Mouse (Mus musculus): ENCODE measurements around the gene Sun2. TPM values are rescaled to one million over a fixed set of nuclear protein-coding genes. Genes with fewer than 3 reads are reported as not detected.

Sun2 gene
- total RNA-seq, 4 experiments from 2014 or later, result 76.6 to 84.7 (median 80.3) TPM

DNA sequence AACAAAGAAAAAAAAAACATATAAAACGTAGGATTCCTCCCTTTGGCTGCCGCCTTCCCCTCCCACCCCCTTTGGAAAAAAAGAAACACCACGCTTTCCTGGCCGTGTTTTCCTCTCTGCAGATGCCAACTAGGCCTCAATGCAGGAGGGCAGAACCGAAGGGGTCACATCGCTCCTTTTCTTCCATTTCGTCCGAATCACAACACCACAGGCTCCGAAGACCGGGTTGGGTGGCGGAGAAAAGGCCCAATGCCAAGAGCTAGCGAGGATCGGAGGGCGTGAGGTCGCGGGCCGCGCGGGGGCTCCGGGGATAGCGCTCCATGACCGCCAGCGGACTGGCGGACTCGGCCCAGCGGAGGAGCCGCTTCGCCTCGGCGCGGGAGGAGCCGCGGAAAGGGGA, 55.2 kb downstream of the Sun2 start:
- peak in 1 of 2 experiments; percentile 47 for DNase-seq (ENCODE audit: low spot score in 2 of 2)

DNA sequence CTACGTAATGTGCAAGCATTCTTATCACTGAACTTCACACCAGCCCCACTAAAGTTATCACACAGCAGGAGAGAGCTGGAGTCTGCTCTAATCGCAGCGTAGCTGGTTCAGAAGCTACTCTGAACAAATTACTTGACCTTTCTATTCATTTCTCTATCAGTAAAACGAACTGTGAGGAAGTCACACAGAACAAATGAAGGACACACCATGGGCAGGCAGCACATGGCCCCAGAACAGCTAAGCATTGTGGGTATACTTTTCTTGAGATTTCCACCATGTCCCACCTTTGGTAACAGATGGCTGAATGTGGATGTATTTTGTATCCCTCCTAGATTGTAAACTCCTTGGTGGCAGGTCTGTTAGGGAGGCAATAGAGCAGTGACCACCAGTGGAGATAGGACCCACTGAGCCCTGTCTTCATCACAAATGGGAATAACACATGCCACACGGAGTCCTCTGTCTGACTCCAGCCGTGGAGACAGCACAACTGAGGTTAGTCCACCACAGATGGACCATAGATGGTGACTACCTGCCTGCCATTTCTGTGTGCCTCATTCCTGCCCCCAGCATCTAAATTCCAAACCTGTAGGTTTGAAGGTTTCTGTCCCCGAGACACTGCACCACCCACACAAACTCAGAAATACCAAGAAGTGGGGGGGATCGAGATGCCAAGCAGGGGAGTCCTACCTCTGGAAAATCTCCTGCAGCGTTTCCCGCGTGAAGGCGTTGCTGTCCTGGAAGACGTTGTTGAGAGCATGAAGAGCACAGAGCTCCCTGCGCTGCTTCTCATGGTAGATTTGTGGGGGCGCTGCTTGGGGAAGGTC, 56.1 kb downstream of the Sun2 start:
- no peak for DNase-seq (ENCODE audit: low spot score in 2 of 2)

DNA sequence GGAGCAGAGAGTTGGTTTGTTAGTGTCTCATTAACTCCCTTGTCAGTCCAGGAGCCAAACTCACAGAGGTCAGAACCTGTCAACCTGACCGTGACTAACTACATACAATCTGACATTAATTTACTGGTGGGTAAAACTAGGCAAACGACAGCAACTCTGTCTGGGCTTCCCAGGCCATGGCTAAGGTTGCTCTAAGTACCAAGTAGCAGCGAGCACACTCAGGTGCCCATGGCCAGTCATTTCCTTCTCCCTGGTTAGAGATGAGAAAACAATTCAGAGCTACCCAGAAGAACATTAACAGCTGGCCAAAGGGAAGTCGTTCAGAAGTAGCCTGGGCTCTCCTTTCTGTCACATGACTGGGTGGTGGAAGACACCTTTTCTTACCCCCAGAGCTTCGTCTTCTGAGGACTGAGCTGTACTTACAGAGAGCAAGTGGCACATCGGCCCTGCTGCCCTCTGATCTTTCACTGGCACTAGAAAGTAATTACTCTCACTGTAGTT, 57.1 kb downstream of the Sun2 start:
- DNase-seq (ENCODE audit: low spot score in 2 of 2), result no peak

GRCm38 (mm10) chr15:79684616-79685015, 57.7 kb downstream of the Sun2 start:
- DNase-seq (ENCODE audit: low spot score in 2 of 2), result no peak

DNA sequence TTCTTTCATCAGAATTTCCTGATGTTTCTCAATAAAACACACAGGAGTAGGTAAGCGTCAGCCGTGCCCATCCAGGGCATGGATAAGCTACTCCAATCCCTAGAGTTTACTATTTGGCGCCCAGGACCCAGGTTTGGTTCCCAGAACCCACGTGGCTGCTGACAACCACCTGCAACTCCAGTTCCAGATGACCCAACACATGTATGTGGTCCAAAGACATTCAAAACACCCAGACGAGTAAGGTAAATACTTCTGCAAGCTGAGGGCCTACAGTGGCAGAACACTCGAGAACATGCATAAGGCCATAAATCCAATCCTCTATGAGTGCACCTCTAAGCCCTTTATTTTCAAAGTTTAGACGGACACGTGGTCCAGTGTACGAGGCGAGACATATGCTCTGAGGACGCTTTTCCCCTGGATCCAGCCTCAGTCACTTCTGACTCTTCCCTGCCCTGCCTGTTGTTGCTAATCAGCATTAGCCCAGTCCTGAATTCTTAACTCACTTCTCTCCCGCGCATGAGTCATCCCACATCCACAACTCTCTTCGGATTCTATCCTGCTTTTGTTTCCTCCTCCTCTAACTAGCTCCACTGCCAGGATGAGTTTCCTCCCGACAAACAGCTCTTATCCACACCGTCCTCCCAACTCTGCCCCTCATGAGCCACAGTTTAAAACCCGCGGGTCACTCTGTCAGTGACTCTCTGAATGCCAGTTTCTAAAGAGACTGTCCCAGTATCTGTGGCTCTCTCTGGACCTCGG, 58.5 kb downstream of the Sun2 start:
- no peak for DNase-seq (ENCODE audit: low spot score in 2 of 2)

GRCm38 (mm10) chr15:79683146-79683545, 59.2 kb downstream of the Sun2 start:
- DNase-seq (ENCODE audit: low spot score in 2 of 2), result no peak

GRCm38 (mm10) chr15:79681973-79682372, 60.4 kb downstream of the Sun2 start:
- no peak for DNase-seq (ENCODE audit: low spot score in 2 of 2)

DNA sequence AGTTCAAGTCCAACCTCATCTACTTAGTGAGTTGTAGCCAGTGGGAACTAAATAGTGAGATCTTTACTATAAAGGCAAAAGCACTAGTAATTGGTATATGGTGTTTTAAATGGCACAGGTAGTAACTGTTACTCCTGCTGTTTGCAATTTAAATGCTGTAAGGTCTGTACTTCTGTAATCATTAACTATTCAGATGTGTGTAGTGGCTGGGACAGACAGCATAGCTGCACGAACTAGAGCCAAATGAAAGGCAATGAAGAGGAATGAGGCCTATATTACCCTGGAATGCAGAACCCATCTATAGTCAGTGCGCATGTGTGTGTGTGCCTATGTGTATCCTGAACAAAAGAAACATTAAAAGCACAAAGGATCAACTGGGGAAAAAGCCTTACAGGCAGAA, 64.4 kb downstream of the Sun2 start:
- DNase-seq (ENCODE audit: low spot score in 2 of 2), result no peak

Other genes starting within 250 kb of the Sun2 start
- gene Kcnj4, start 237.3 kb downstream of the Sun2 start, total RNA-seq (2022), result under 1 TPM in 1 of 4 experiments, not detected in 3; 0.19 TPM
- 1 to 10 TPM in 2 of 4 experiments, under 1 TPM in 2; 0.80 to 1.2 (median 1.0) TPM for gene Kdelr3, start 226.1 kb downstream of the Sun2 start, total RNA-seq (2022)
- gene Ddx17, start 195.8 kb downstream of the Sun2 start, total RNA-seq (2022), result 10 to 100 TPM; 40.2 to 59.7 (median 49.7) TPM
- not detected for gene Dmc1, start 137.4 kb downstream of the Sun2 start, total RNA-seq (2022)
- gene Fam227a, start 83.6 kb downstream of the Sun2 start, total RNA-seq (2022), result 1 to 10 TPM in 1 of 4 experiments, under 1 TPM in 3; 0.27 to 1.1 (median 0.84) TPM
- 10 to 100 TPM; 14.1 to 15.8 (median 14.4) TPM for gene Cby1, start 83.3 kb downstream of the Sun2 start, total RNA-seq (2022)
- 10 to 100 TPM; 56.0 to 62.6 (median 58.7) TPM for gene Tomm22, start 71.7 kb downstream of the Sun2 start, total RNA-seq (2022)
- gene Josd1, start 54.6 kb downstream of the Sun2 start, total RNA-seq (2022), result 10 to 100 TPM; 10.2 to 18.0 (median 13.5) TPM
- gene Gtpbp1, start 51.7 kb downstream of the Sun2 start, total RNA-seq (2022), result 10 to 100 TPM; 21.8 to 29.7 (median 24.0) TPM
- 1 to 10 TPM; 4.8 to 6.5 (median 5.2) TPM for gene Dnal4, start 35.3 kb upstream of the Sun2 start, total RNA-seq (2022)
- under 1 TPM; 0.39 to 0.99 (median 0.64) TPM for gene Nptxr, start 62.2 kb upstream of the Sun2 start, total RNA-seq (2022)
- gene Npcd, start 91.7 kb upstream of the Sun2 start, total RNA-seq (2022), result under 1 TPM in 2 of 4 experiments, not detected in 2; 0.32 to 0.47 TPM
- 1 to 10 TPM; 6.1 to 8.5 (median 7.9) TPM for gene Cbx6, start 92.2 kb upstream of the Sun2 start, total RNA-seq (2022)
- gene Apobec3, start 149.1 kb upstream of the Sun2 start, total RNA-seq (2022), result 1 to 10 TPM; 1.4 to 2.4 (median 2.0) TPM
- 10 to 100 TPM; 19.1 to 26.4 (median 20.8) TPM for gene Cbx7, start 228.6 kb upstream of the Sun2 start, total RNA-seq (2022)

Data from gastrocnemius, adult 8-10 months (tissue).